Mouse (Mus musculus) heart, postnatal 0 days (tissue): ENCODE data around the gene Fan1.

Source experiments
- CTCF ChIP-seq: IDR thresholded peaks from 2 replicates; pipeline ENCODE4 v1.5.1; 2016; ENCODE audit warnings: antibody characterized with exemption, control low read depth, low read depth
- EP300 ChIP-seq: IDR thresholded peaks from 2 replicates; pipeline ENCODE4 v1.6.1; 2016; ENCODE audit warnings: antibody characterized with exemption, low read depth

GRCm38 (mm10) chr7:64358666-64359065 is 15.2 kb downstream of the Fan1 start:
- TF ChIP-seq CTCF (no peak), EP300 (no peak)
